Mouse (Mus musculus): ENCODE measurements around the gene Slc48a1. TPM values are rescaled to one million over a fixed set of nuclear protein-coding genes. Genes with fewer than 3 reads are reported as not detected.

The Slc48a1 gene
- polyA plus RNA-seq, 1 experiment from 2014 or later = 52.7 TPM

DNA sequence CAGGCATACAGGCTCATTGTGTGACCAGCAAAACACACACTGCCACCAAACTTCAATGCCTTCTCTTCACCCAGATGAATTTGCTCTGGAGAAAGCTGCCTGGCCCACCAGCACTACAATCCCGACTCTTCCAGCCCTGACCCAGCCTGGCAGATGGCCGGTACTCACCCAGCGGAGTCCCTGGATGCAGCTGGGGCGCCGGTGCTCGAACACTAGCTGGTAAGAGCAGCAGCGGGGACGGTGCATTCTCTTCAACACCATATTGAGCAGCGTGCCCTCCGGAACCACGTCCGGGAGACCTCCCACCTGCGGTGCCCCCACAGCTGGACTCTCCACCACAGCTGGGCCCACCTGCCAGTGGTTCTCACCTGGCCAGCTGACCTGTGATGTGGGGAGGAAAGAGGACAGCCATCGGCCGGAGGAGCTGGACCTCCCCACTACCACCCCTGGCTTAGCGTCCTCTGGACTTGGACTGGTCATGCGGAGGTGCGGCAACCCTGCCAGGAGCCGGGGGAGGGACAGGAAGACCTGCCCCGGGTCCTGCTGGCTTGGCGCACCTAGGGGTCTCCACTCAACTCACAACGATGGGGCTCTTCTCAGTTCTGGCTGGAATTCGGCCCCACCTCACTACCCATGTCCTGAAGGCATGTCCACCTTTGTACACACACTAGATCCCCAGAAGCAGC is 11.6 kb upstream of the Slc48a1 start:
- H3K9me3 ChIP-seq (replicated peaks) = no peaks in the 10 kb centered on the region
- peak overlapping the region; percentile 87 for H3K4me2 ChIP-seq (replicated peaks)
- 10% methylated on average over 23 of the region's 23 CpGs for WGBS
- 0 out of 2 replicates have a peak overlapping the region, but pooled peaks have one; percentile 73 for H3K27ac ChIP-seq (replicated peaks)
- H3K4me1 ChIP-seq = peaks cover 58% of the 10 kb centered on the region
- no peak for ATAC-seq (ENCODE audit: insufficient number of reproducible peaks, low FRiP score, low TSS enrichment, low read depth)
- no peaks in the 10 kb centered on the region for H3K36me3 ChIP-seq
- H3K9ac ChIP-seq = no peak overlapping the region
- peaks cover 23% of the 10 kb centered on the region for H3K27me3 ChIP-seq
- H3K4me3 ChIP-seq (replicated peaks) = peak overlapping the region; percentile 50

DNA sequence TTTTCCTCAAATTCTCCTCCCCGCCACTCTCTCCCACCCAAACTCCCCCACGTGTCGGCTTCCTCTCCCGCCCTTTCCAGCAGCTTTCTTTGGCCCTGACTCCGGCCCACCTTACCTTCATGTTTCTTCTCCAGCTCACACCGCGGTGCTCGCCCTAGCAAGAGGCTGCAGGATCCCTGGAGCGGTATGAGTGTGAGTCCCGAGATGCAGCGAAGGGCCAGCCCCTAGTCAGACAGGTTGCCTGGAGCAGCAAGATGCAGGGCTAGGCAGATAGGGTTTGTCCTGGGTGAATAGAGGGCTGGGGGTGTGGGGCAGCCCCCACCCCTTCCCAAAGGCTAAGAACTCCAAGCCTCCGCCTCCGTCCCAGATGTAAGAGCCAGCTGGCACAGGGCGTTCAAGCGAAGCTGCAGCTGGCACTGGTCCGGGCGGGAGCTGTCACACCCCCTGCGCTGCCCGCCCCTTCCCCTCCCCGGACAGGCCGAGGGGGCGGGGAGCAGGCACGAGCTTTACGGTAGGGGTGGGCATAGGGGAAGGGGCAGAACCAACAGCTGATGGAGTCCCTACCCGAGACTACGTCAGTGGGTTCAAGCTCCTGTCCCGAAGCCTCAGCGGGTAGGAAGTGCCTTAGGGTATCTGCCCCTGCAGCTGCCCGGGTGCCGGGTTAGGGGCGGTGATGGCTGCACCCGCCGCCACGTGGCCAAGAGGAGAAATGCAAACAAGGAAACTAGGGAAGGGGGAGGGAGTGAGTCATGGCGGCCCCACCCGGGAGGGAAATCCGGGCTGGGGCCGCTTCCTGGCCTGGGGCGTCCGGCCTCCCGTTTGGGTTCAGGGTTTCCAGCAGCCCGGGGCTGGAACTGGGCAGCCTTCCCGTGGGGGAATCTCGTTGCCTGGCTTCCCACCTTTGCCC is 10.8 kb upstream of the Slc48a1 start, which contains the start of gene Rapgef3:
Gene Rapgef3 (minus strand): TSS at position 693 of the 907 bp plus-strand sequence.
- H3K36me3 ChIP-seq = no peaks in the 10 kb centered on the region
- H3K4me2 ChIP-seq (replicated peaks) = peak within 1 kb of the TSS; percentile 87
- peak within 1 kb of the TSS; percentile 73 for H3K27ac ChIP-seq (replicated peaks)
- no peaks in the 10 kb centered on the region for H3K9me3 ChIP-seq (replicated peaks)
- peak; percentile 87 for ATAC-seq (ENCODE audit: insufficient number of reproducible peaks, low FRiP score, low TSS enrichment, low read depth)
- under 1% methylated on average over 43 of the region's 44 CpGs for WGBS
- H3K4me3 ChIP-seq (replicated peaks) = peak within 1 kb of the TSS; percentile 50
- H3K27me3 ChIP-seq = peaks cover 23% of the 10 kb centered on the region
- peaks cover 61% of the 10 kb centered on the region for H3K4me1 ChIP-seq
- peak within 1 kb of the TSS; percentile 39 for H3K9ac ChIP-seq

DNA sequence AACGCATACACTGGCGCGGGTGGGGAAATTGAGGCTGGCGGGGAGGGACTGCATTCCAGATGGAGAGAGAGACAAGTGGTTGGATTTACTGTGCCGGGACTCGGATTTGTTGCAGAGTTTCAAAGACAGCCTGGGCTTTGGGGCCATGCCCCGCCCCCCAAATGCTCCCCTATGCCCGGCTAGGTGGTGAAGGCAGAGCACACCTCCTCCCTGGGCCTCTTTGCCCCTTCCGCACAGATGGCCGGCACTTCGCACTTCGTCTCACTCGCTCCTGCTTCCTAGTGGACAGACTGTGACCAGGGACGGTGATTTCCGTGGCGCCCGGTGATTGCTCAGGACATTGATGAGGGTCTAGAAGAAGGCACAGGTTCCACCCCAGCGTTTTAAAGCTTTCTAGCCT is 10.1 kb upstream of the Slc48a1 start:
- Histone ChIP-seq H3K9me3 (replicated peaks) (no peaks in the 10 kb centered on the region), H3K9ac (peak overlapping the region; percentile 39), H3K27ac (replicated peaks) (peak overlapping the region; percentile 73), H3K4me3 (replicated peaks) (peak overlapping the region; percentile 50), H3K4me2 (replicated peaks) (peak overlapping the region; percentile 87), H3K36me3 (no peaks in the 10 kb centered on the region), H3K4me1 (peaks cover 63% of the 10 kb centered on the region), H3K27me3 (peaks cover 23% of the 10 kb centered on the region)
- peak; percentile 18; the same call in 1 of the 2 replicates for ATAC-seq (ENCODE audit: insufficient number of reproducible peaks, low FRiP score, low TSS enrichment, low read depth)
- WGBS = 1% methylated on average over 18 of the region's 18 CpGs

DNA sequence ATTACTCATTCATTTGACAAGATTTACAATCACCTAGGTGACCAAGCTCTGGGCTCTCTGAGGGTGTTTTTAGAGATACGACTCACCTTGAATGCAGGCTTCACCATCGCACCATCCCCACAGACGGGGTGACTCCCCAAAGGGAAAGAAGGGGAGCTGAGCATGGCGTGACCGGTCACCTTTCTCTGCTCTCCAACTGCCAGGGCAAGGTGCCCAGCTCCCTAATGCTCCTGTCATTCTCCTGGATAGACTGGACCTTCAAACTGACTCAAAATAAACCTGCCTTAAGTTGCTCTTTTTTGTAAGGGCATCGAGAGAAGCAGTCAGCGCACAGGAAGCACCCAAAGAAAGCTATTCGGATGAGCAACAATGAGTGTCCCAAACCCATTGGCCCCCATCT is 8.0 kb upstream of the Slc48a1 start:
- Histone ChIP-seq H3K4me3 (replicated peaks) (no peak overlapping the region), H3K4me2 (replicated peaks) (no peak overlapping the region), H3K27ac (replicated peaks) (no peak overlapping the region), H3K27me3 (peaks cover 20% of the 10 kb centered on the region), H3K9ac (no peak overlapping the region), H3K9me3 (replicated peaks) (no peaks in the 10 kb centered on the region), H3K36me3 (no peaks in the 10 kb centered on the region), H3K4me1 (peaks cover 57% of the 10 kb centered on the region)
- 81% methylated on average over 8 of the region's 8 CpGs for WGBS
- ATAC-seq (ENCODE audit: insufficient number of reproducible peaks, low FRiP score, low TSS enrichment, low read depth) = no peak

DNA sequence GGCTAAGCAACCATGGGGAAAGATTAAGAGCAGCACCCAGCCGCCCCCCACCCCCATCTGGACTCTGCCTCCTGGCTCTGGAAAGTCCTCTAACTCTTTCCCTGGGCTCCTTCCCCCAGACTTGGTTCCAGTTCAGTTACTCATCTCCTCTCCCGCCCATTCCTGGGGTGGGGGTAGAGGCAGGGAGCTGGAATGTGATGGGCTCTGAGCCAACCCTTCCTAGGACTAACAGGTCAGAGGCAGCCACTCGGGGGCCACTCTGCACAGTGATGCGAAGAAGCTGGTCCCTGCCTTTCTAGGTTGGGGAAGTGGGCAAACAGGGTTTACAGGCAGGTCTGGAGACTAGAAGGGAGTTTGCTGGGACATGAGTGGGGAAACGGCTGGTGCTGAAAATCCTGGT is 5.2 kb upstream of the Slc48a1 start:
- no peak overlapping the region for H3K4me3 ChIP-seq (replicated peaks)
- H3K9ac ChIP-seq = no peak overlapping the region
- no peaks in the 10 kb centered on the region for H3K36me3 ChIP-seq
- WGBS = 26% methylated on average over 5 of the region's 5 CpGs
- no peak overlapping the region; the same call in 1 of the 2 replicates for H3K4me2 ChIP-seq (replicated peaks)
- ATAC-seq (ENCODE audit: insufficient number of reproducible peaks, low FRiP score, low TSS enrichment, low read depth) = peak; percentile 32; the same call in 1 of the 2 replicates
- H3K9me3 ChIP-seq (replicated peaks) = no peaks in the 10 kb centered on the region
- H3K27ac ChIP-seq (replicated peaks) = peak overlapping the region; percentile 68
- no peaks in the 10 kb centered on the region for H3K27me3 ChIP-seq
- peaks cover 37% of the 10 kb centered on the region for H3K4me1 ChIP-seq

DNA sequence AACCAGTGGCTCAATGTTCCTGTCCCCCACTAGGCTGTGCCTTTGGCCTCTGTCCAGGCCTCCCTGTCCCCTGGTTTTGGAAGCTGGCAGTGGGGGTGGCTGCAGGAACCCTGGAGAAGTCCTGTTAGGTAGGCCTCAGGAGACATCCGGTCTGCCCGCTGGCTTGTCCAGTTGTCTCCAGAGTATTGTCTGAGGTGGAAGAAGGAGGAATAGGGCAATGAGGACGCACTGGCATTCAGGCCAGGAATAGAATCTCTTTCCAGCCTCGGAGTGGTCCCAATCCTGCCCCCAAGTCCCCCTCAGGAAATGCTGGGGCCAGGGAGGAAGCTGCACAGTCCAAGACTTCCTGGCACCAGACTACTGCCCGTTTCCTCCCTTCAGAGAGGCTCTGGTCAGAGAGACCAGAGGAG is 4.4 kb upstream of the Slc48a1 start:
- peaks cover 35% of the 10 kb centered on the region for H3K4me1 ChIP-seq
- H3K36me3 ChIP-seq = no peaks in the 10 kb centered on the region
- H3K27me3 ChIP-seq = no peaks in the 10 kb centered on the region
- H3K9ac ChIP-seq = no peak overlapping the region
- H3K4me3 ChIP-seq (replicated peaks) = no peak overlapping the region
- no peak for ATAC-seq (ENCODE audit: insufficient number of reproducible peaks, low FRiP score, low TSS enrichment, low read depth)
- H3K9me3 ChIP-seq (replicated peaks) = no peaks in the 10 kb centered on the region
- H3K27ac ChIP-seq (replicated peaks) = peak overlapping the region; percentile 48
- no peak overlapping the region for H3K4me2 ChIP-seq (replicated peaks)
- WGBS = 63% methylated on average over 5 of the region's 5 CpGs

DNA sequence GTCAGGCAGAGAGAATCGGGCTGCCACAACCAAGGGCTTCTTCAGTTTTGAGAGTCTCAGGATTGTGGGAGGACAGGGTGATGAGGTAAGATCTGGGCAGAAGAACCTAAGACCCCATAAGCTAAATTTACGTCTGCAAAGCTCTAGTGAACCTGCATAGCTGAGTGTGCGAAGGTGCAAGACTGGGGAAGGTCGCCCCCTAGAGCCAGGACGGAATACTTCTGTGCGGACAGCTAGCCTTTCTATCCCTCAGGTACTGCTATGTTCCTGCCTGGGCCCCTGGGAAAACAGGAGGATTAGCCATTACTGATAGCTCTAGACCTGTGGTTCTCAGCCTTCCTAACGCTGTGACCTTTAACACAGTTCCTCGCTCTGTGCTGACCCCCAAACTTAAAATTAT is 1.8 kb upstream of the Slc48a1 start:
- Histone ChIP-seq H3K27me3 (no peaks in the 10 kb centered on the region), H3K4me2 (replicated peaks) (no peak overlapping the region), H3K4me3 (replicated peaks) (no peak overlapping the region), H3K4me1 (peaks cover 59% of the 10 kb centered on the region), H3K36me3 (no peaks in the 10 kb centered on the region), H3K27ac (replicated peaks) (no peak overlapping the region), H3K9ac (no peak overlapping the region), H3K9me3 (replicated peaks) (no peaks in the 10 kb centered on the region)
- ATAC-seq (ENCODE audit: insufficient number of reproducible peaks, low FRiP score, low TSS enrichment, low read depth) = no peak
- 11% methylated on average over 8 of the region's 8 CpGs for WGBS

DNA sequence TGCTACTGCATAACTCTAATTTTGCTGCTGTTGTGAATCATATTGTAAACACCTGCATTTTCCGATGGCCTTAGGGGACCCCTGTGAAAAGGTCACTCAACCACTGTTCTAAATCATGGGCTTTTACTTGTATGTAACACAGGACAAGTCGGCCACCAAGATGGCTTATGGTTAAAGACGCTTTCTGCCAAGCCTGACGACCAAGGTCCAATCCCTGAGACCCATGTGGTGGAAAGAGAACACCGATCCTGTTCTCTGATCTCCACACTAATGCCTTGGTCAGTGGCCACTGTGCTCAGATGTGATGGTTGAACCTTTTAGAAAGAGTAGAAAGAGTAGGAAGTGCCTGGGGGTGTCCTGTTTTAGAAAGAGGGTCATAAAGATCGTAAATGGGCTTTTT is 1.4 kb upstream of the Slc48a1 start:
- Histone ChIP-seq H3K36me3 (no peaks in the 10 kb centered on the region), H3K27me3 (no peaks in the 10 kb centered on the region), H3K4me3 (replicated peaks) (no peak overlapping the region), H3K4me2 (replicated peaks) (no peak overlapping the region), H3K27ac (replicated peaks) (no peak overlapping the region), H3K4me1 (peaks cover 61% of the 10 kb centered on the region), H3K9me3 (replicated peaks) (no peaks in the 10 kb centered on the region), H3K9ac (no peak overlapping the region)
- WGBS = 79% methylated on average over 6 of the region's 6 CpGs
- no peak for ATAC-seq (ENCODE audit: insufficient number of reproducible peaks, low FRiP score, low TSS enrichment, low read depth)

DNA sequence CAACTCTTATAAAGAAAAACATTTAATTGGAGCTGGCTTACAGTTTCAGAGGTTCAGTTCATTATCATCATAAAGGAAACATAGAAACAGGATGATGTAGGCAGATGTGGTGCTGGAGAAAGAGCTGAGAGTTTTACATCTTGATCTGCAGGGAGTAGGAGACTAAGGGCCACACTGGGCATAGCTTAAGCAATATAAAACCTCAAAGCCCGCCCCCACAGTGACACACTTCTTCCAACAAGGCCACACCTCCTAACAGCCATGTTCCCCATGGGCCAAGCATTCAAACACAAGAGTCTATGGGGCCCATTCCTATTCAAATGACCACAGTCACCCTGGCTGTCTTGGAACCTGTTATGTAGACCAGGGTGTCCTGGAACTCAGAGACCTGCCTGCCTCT is 1.3 kb downstream of the Slc48a1 start:
- Histone ChIP-seq H3K27me3 (no peaks in the 10 kb centered on the region), H3K4me2 (replicated peaks) (no peak overlapping the region), H3K27ac (replicated peaks) (peak overlapping the region; percentile 85; the same call in 1 of the 2 replicates), H3K9me3 (replicated peaks) (no peaks in the 10 kb centered on the region), H3K4me1 (peaks cover 54% of the 10 kb centered on the region), H3K36me3 (no peaks in the 10 kb centered on the region), H3K4me3 (replicated peaks) (no peak overlapping the region), H3K9ac (no peak overlapping the region)
- no peak for ATAC-seq (ENCODE audit: insufficient number of reproducible peaks, low FRiP score, low TSS enrichment, low read depth)
- WGBS = 93% methylated on average over 1 of the region's 1 CpGs

DNA sequence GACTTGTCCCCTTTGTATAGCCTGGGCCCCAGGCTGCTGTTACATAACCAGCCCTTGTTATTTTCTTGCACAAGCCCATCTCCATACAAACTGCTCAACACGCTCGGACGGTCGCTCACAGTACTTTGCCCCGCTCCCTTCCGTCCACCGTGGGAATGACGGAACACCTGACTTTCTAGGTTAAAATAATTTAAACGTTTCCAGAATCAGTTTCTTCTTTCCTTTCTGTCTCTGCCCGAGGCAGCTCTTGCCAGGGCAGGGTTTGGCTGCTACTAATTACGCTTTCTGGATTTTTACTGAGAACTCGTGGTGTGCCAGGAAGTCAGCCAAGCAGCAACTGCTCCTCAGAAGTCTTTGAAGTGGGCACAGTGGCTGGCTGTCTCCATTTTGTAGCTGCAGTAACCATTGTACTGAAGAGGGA is 2.3 kb downstream of the Slc48a1 start:
- Histone ChIP-seq H3K4me3 (replicated peaks) (no peak overlapping the region), H3K4me1 (peaks cover 59% of the 10 kb centered on the region), H3K9me3 (replicated peaks) (no peaks in the 10 kb centered on the region), H3K4me2 (replicated peaks) (no peak overlapping the region; the same call in 1 of the 2 replicates), H3K27me3 (no peaks in the 10 kb centered on the region), H3K9ac (no peak overlapping the region), H3K27ac (replicated peaks) (peak overlapping the region; percentile 85), H3K36me3 (no peaks in the 10 kb centered on the region)
- no peak for ATAC-seq (ENCODE audit: insufficient number of reproducible peaks, low FRiP score, low TSS enrichment, low read depth)
- WGBS = 21% methylated on average over 12 of the region's 12 CpGs

All from embryonic facial prominence, embryonic 15.5 days (tissue).